Mouse (Mus musculus): ENCODE measurements at regions not wholly inside any gene's neighbourhood (a gene's known extent, or its start where the extent isn't known, plus 50 kb on each side); places are given as distances from the start of the nearest gene placed in this dataset.

GRCm38 (mm10) chr11:19521721-19522120 lies 402.5 kb upstream of the Spred2 start:
- TF ChIP-seq CTCF (IDR thresholded peaks at IDR 0.05; ENCODE audit: low read depth) (no peak), EP300 (IDR thresholded peaks at IDR 0.05; ENCODE audit: low read depth) (no peak)
